Mouse (Mus musculus) erythroblast, embryonic 14.5 days (primary cell): ENCODE measurements around the gene Ces2g. TPM values are rescaled to one million over a fixed set of nuclear protein-coding genes. Genes with fewer than 3 reads are reported as not detected.

ENCODE experiments used
- H3K27me3 ChIP-seq: 2 replicates; pipeline ENCODE4 v1.6.1; 2012; ENCODE audit warnings: inconsistent platforms; ENCODE audit not compliant: control insufficient read depth
- H3K36me3 ChIP-seq: 2 replicates; pipeline ENCODE4 v1.6.1; 2012; ENCODE audit warnings: mild to moderate bottlenecking, inconsistent platforms; ENCODE audit not compliant: control insufficient read depth
- H3K4me1 ChIP-seq: 2 replicates; pipeline ENCODE4 v1.6.1; 2012; ENCODE audit warnings: inconsistent platforms; ENCODE audit not compliant: control insufficient read depth
- H3K4me3 ChIP-seq: replicated peaks from 2 replicates; pipeline ENCODE3; 2012; ENCODE audit warnings: moderate library complexity, mild to moderate bottlenecking, inconsistent platforms
- H3K9me3 ChIP-seq: 2 replicates; pipeline ENCODE4 v1.6.1; 2012; ENCODE audit warnings: low read length, inconsistent platforms, mixed read lengths; ENCODE audit not compliant: control insufficient read depth
- GATA1 ChIP-seq: IDR thresholded peaks from 2 replicates; pipeline ENCODE4 v1.6.1; 2012; ENCODE audit warnings: low read length, inconsistent platforms, mixed read lengths
- TAL1 ChIP-seq: IDR thresholded peaks from 3 replicates; pipeline ENCODE4 v1.6.1; 2012; ENCODE audit warnings: low read length, inconsistent platforms, mixed read lengths
- polyA plus RNA-seq: library from polyadenylated mRNA; stranded (reverse); fragments of >175 nt; gene quantifications from 2 replicates; pipeline ENCODE4 v1.2.3, GENCODE M21; 2012

The Ces2g gene
- polyA plus RNA-seq, 1 experiment = 1.3 TPM

- H3K27me3 ChIP-seq = peaks cover 2% of the 10 kb centered on the region
- H3K4me1 ChIP-seq = no peaks in the 10 kb centered on the region
- no peaks in the 10 kb centered on the region for H3K36me3 ChIP-seq
- no peaks in the 10 kb centered on the region for H3K9me3 ChIP-seq
- TF ChIP-seq TAL1 (no peak), GATA1 (no peak)
- H3K4me3 ChIP-seq = no peak overlapping the region
These were observed 23.4 kb downstream of the Ces2g start for GRCm38 (mm10) chr8:104984942-104985341.

GRCm38 (mm10) chr8:104998191-104998590 lies 36.7 kb downstream of the Ces2g start:
- Histone ChIP-seq H3K4me1 (no peaks in the 10 kb centered on the region), H3K36me3 (no peaks in the 10 kb centered on the region), H3K4me3 (no peak overlapping the region), H3K9me3 (peaks cover 4% of the 10 kb centered on the region; the same call in 1 of the 2 replicates), H3K27me3 (no peaks in the 10 kb centered on the region)
- no peak for TF ChIP-seq TAL1
- TF ChIP-seq GATA1 = no peak

- no peak overlapping the region for H3K4me3 ChIP-seq
- peaks cover 4% of the 10 kb centered on the region; the same call in 1 of the 2 replicates for H3K9me3 ChIP-seq
- H3K4me1 ChIP-seq = no peaks in the 10 kb centered on the region
- no peaks in the 10 kb centered on the region for H3K36me3 ChIP-seq
- TF ChIP-seq GATA1 = no peak
- TF ChIP-seq TAL1 = no peak
- no peaks in the 10 kb centered on the region for H3K27me3 ChIP-seq
These were observed 37.7 kb downstream of the Ces2g start for GRCm38 (mm10) chr8:104999183-104999582.

- Histone ChIP-seq H3K36me3 (no peaks in the 10 kb centered on the region), H3K27me3 (no peaks in the 10 kb centered on the region), H3K4me1 (no peaks in the 10 kb centered on the region), H3K9me3 (peaks cover 4% of the 10 kb centered on the region; the same call in 1 of the 2 replicates), H3K4me3 (no peak within 1 kb of the TSS)
- TF ChIP-seq TAL1 = no peak
- no peak for TF ChIP-seq GATA1
These were observed 39.1 kb downstream of the Ces2g start, which contains the start of gene Ces2h for GRCm38 (mm10) chr8:105000586-105000985. TSS of gene Ces2h (plus strand) at chr8:105000853.

- TF ChIP-seq TAL1 (no peak), GATA1 (no peak)
- Histone ChIP-seq H3K36me3 (no peaks in the 10 kb centered on the region), H3K27me3 (no peaks in the 10 kb centered on the region), H3K9me3 (peaks cover 15% of the 10 kb centered on the region), H3K4me3 (no peak overlapping the region), H3K4me1 (no peaks in the 10 kb centered on the region)
These were observed 48.5 kb downstream of the Ces2g start for GRCm38 (mm10) chr8:105010000-105010399.

GRCm38 (mm10) chr8:105011136-105011535 lies 49.6 kb downstream of the Ces2g start:
- H3K4me3 ChIP-seq = no peak overlapping the region
- H3K36me3 ChIP-seq = no peaks in the 10 kb centered on the region
- no peaks in the 10 kb centered on the region for H3K27me3 ChIP-seq
- H3K4me1 ChIP-seq = no peaks in the 10 kb centered on the region
- no peak for TF ChIP-seq GATA1
- TF ChIP-seq TAL1 = no peak
- peaks cover 15% of the 10 kb centered on the region for H3K9me3 ChIP-seq

- Histone ChIP-seq H3K4me1 (no peaks in the 10 kb centered on the region), H3K4me3 (no peak overlapping the region), H3K36me3 (no peaks in the 10 kb centered on the region), H3K27me3 (no peaks in the 10 kb centered on the region), H3K9me3 (peaks cover 11% of the 10 kb centered on the region)
- TF ChIP-seq TAL1 (no peak), GATA1 (no peak)
These were observed 52.9 kb downstream of the Ces2g start for GRCm38 (mm10) chr8:105014391-105014790.

Other genes with a start within 250 kb of the Ces2g start
- gene Ces2a, start 227.7 kb upstream of the Ces2g start, polyA plus RNA-seq = not detected in 2 replicates
- not detected in 2 replicates for gene Ces2b, start 130.1 kb upstream of the Ces2g start, polyA plus RNA-seq
- gene Ces2c, start 114.7 kb upstream of the Ces2g start, polyA plus RNA-seq = not detected in 2 replicates
- gene Ces2e, start 35.5 kb upstream of the Ces2g start, polyA plus RNA-seq = not detected in 2 replicates
- not detected in 2 replicates for gene Ces2f, start 14.4 kb upstream of the Ces2g start, polyA plus RNA-seq
- gene Ces2h, start 39.1 kb downstream of the Ces2g start, polyA plus RNA-seq = not detected in 2 replicates
- gene Ces3a, start 86.9 kb downstream of the Ces2g start, polyA plus RNA-seq = not detected in 2 replicates
- not detected in 2 replicates for gene Ces3b, start 122.0 kb downstream of the Ces2g start, polyA plus RNA-seq
- gene Ces4a, start 170.1 kb downstream of the Ces2g start, polyA plus RNA-seq = not detected in 2 replicates
- gene Cbfb, start 209.0 kb downstream of the Ces2g start, polyA plus RNA-seq = 0.06 and 0.11 TPM in 2 replicates